Mouse (Mus musculus): ENCODE results near the gene Wnt9a. TPM values are rescaled to one million over a fixed set of nuclear protein-coding genes. Genes with fewer than 3 reads are reported as not detected.
"Not testable (repeated sequence)": the region's sequence is repeated elsewhere in the genome, so short reads cannot be mapped to it uniquely, and the experiment has no call there.

Wnt9a gene
- polyA plus RNA-seq, 1 experiment, result 1.8 TPM

GRCm38 (mm10) chr11:59366633-59367032 is 59.9 kb downstream of the Wnt9a start:
- H3K4me3 ChIP-seq (ENCODE audit: insufficient read depth, poor library complexity, severe bottlenecking), result no peak overlapping the region
- H3K27me3 ChIP-seq (ENCODE audit: control insufficient read depth, insufficient read depth, insufficient read length), result peaks cover 3% of the 10 kb centered on the region
- no peaks in the 10 kb centered on the region for H3K36me3 ChIP-seq (ENCODE audit: control insufficient read depth, insufficient read depth)
- no peak overlapping the region for H3ac ChIP-seq (ENCODE audit: control insufficient read depth, insufficient read length, low read depth)
- no peaks in the 10 kb centered on the region for H3K79me3 ChIP-seq (ENCODE audit: low read depth)
- H3K79me2 ChIP-seq (ENCODE audit: control insufficient read depth, insufficient read depth), result no peaks in the 10 kb centered on the region
- TF ChIP-seq MYOD1 (IDR thresholded peaks at IDR 0.05; ENCODE audit: control insufficient read depth, insufficient read length, low read depth) (no peak), USF1 (IDR thresholded peaks at IDR 0.05; ENCODE audit: low read depth) (no peak), MAX (IDR thresholded peaks at IDR 0.05) (no peak), MYOG (IDR thresholded peaks at IDR 0.05; ENCODE audit: control insufficient read depth, extremely low read depth, insufficient read length) (no peak), CEBPB (IDR thresholded peaks at IDR 0.05; ENCODE audit: low read depth) (no peak), CTCF (IDR thresholded peaks at IDR 0.05; ENCODE audit: control insufficient read depth, insufficient read depth, insufficient read length) (no peak), FOSL1 (IDR thresholded peaks at IDR 0.05; ENCODE audit: insufficient read depth, low read length, poor library complexity, severe bottlenecking) (no peak)

GRCm38 (mm10) chr11:59367955-59368354 is 61.2 kb downstream of the Wnt9a start:
- H3K79me2 ChIP-seq (ENCODE audit: control insufficient read depth, insufficient read depth); H3K79me3 ChIP-seq (ENCODE audit: low read depth); H3K36me3 ChIP-seq (ENCODE audit: control insufficient read depth, insufficient read depth); H3K4me3 ChIP-seq (ENCODE audit: insufficient read depth, poor library complexity, severe bottlenecking); H3ac ChIP-seq (ENCODE audit: control insufficient read depth, insufficient read length, low read depth): not testable (repeated sequence)
- H3K27me3 ChIP-seq (ENCODE audit: control insufficient read depth, insufficient read depth, insufficient read length), result peaks cover 14% of the 10 kb centered on the region

- H3ac ChIP-seq (ENCODE audit: control insufficient read depth, insufficient read length, low read depth), result no peak overlapping the region
- H3K79me2 ChIP-seq (ENCODE audit: control insufficient read depth, insufficient read depth), result no peaks in the 10 kb centered on the region
- H3K4me3 ChIP-seq (ENCODE audit: insufficient read depth, poor library complexity, severe bottlenecking), result no peak overlapping the region
- no peaks in the 10 kb centered on the region for H3K79me3 ChIP-seq (ENCODE audit: low read depth)
- H3K27me3 ChIP-seq (ENCODE audit: control insufficient read depth, insufficient read depth, insufficient read length), result peaks cover 14% of the 10 kb centered on the region
- no peak for TF ChIP-seq MYOG (IDR thresholded peaks at IDR 0.05; ENCODE audit: control insufficient read depth, extremely low read depth, insufficient read length)
- TF ChIP-seq MYOD1 (IDR thresholded peaks at IDR 0.05; ENCODE audit: control insufficient read depth, insufficient read length, low read depth), result peak; percentile 42
- no peaks in the 10 kb centered on the region for H3K36me3 ChIP-seq (ENCODE audit: control insufficient read depth, insufficient read depth)
Measured at GRCm38 (mm10) chr11:59369848-59370247, 63.1 kb downstream of the Wnt9a start.

- H3K4me3 ChIP-seq (ENCODE audit: insufficient read depth, poor library complexity, severe bottlenecking), result no peak within 1 kb of the TSS
- H3ac ChIP-seq (ENCODE audit: control insufficient read depth, insufficient read length, low read depth), result no peak within 1 kb of the TSS
- H3K79me3 ChIP-seq (ENCODE audit: low read depth), result no peaks in the 10 kb centered on the region
- no peaks in the 10 kb centered on the region for H3K36me3 ChIP-seq (ENCODE audit: control insufficient read depth, insufficient read depth)
- TF ChIP-seq CTCF (IDR thresholded peaks at IDR 0.05; ENCODE audit: control insufficient read depth, insufficient read depth, insufficient read length) (no peak), MAX (IDR thresholded peaks at IDR 0.05) (no peak), FOSL1 (IDR thresholded peaks at IDR 0.05; ENCODE audit: insufficient read depth, low read length, poor library complexity, severe bottlenecking) (no peak), MYOD1 (IDR thresholded peaks at IDR 0.05; ENCODE audit: control insufficient read depth, insufficient read length, low read depth) (no peak), USF1 (IDR thresholded peaks at IDR 0.05; ENCODE audit: low read depth) (no peak), MYOG (IDR thresholded peaks at IDR 0.05; ENCODE audit: control insufficient read depth, extremely low read depth, insufficient read length) (no peak), CEBPB (IDR thresholded peaks at IDR 0.05; ENCODE audit: low read depth) (no peak)
- peaks cover 14% of the 10 kb centered on the region for H3K27me3 ChIP-seq (ENCODE audit: control insufficient read depth, insufficient read depth, insufficient read length)
- H3K79me2 ChIP-seq (ENCODE audit: control insufficient read depth, insufficient read depth), result no peaks in the 10 kb centered on the region
Measured at GRCm38 (mm10) chr11:59375475-59375874, 68.7 kb downstream of the Wnt9a start, which contains the start of gene Prss38. TSS of gene Prss38 (minus strand) at chr11:59375657.

GRCm38 (mm10) chr11:59377999-59378398 is 71.3 kb downstream of the Wnt9a start:
- H3ac ChIP-seq (ENCODE audit: control insufficient read depth, insufficient read length, low read depth), result no peak overlapping the region
- H3K4me3 ChIP-seq (ENCODE audit: insufficient read depth, poor library complexity, severe bottlenecking), result no peak overlapping the region
- H3K79me2 ChIP-seq (ENCODE audit: control insufficient read depth, insufficient read depth), result no peaks in the 10 kb centered on the region
- H3K36me3 ChIP-seq (ENCODE audit: control insufficient read depth, insufficient read depth), result no peaks in the 10 kb centered on the region
- no peaks in the 10 kb centered on the region for H3K27me3 ChIP-seq (ENCODE audit: control insufficient read depth, insufficient read depth, insufficient read length)
- TF ChIP-seq MYOG (IDR thresholded peaks at IDR 0.05; ENCODE audit: control insufficient read depth, extremely low read depth, insufficient read length), result no peak
- TF ChIP-seq CEBPB (IDR thresholded peaks at IDR 0.05; ENCODE audit: low read depth), result no peak
- TF ChIP-seq CTCF (IDR thresholded peaks at IDR 0.05; ENCODE audit: control insufficient read depth, insufficient read depth, insufficient read length), result no peak
- TF ChIP-seq USF1 (IDR thresholded peaks at IDR 0.05; ENCODE audit: low read depth), result no peak
- no peak for TF ChIP-seq MYOD1 (IDR thresholded peaks at IDR 0.05; ENCODE audit: control insufficient read depth, insufficient read length, low read depth)
- TF ChIP-seq MAX (IDR thresholded peaks at IDR 0.05), result no peak
- no peak for TF ChIP-seq FOSL1 (IDR thresholded peaks at IDR 0.05; ENCODE audit: insufficient read depth, low read length, poor library complexity, severe bottlenecking)
- H3K79me3 ChIP-seq (ENCODE audit: low read depth), result no peaks in the 10 kb centered on the region

DNA sequence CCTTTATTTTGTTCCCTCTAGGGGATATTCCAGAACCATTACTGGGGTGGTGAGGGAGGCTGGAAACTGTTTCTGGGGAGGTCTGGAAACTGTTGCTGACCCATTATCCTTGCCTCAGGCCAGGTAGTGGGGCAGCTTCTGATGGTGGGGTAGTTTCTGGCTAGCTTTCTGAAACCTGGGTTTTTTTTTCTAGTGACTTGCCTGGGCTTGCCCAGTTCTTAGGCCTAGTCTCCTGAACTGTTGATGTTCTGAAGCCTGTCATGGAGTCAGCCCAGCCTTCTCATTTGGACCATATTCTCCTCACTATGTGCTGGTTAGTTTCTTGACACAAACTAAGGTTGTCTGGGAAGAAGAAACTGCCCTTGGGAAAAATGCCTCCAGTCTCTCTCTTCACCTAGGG is 72.8 kb downstream of the Wnt9a start:
- no peak overlapping the region for H3K4me3 ChIP-seq (ENCODE audit: insufficient read depth, poor library complexity, severe bottlenecking)
- no peaks in the 10 kb centered on the region for H3K27me3 ChIP-seq (ENCODE audit: control insufficient read depth, insufficient read depth, insufficient read length)
- no peaks in the 10 kb centered on the region for H3K79me3 ChIP-seq (ENCODE audit: low read depth)
- no peaks in the 10 kb centered on the region for H3K36me3 ChIP-seq (ENCODE audit: control insufficient read depth, insufficient read depth)
- H3ac ChIP-seq (ENCODE audit: control insufficient read depth, insufficient read length, low read depth), result no peak overlapping the region
- H3K79me2 ChIP-seq (ENCODE audit: control insufficient read depth, insufficient read depth), result no peaks in the 10 kb centered on the region
- TF ChIP-seq FOSL1 (IDR thresholded peaks at IDR 0.05; ENCODE audit: insufficient read depth, low read length, poor library complexity, severe bottlenecking) (no peak), MYOD1 (IDR thresholded peaks at IDR 0.05; ENCODE audit: control insufficient read depth, insufficient read length, low read depth) (no peak)

Small RNA genes within 50 kb of the gene (microRNA-seq; reads per million reads assigned to microRNA genes)
- gene Gm24756 (ENCODE audit: borderline microRNAs expressed), result not detected

Other genes starting within 250 kb of the Wnt9a start
- gene Obscn, start 170.5 kb upstream of the Wnt9a start, polyA plus RNA-seq (2012; fragmentation: generic; extraction: Trizol), result 0.02 TPM
- gene Iba57, start 143.2 kb upstream of the Wnt9a start, polyA plus RNA-seq (2012; fragmentation: generic; extraction: Trizol), result 3.5 TPM
- 0.02 TPM for gene Gjc2, start 123.7 kb upstream of the Wnt9a start, polyA plus RNA-seq (2012; fragmentation: generic; extraction: Trizol)
- gene Guk1, start 114.7 kb upstream of the Wnt9a start, polyA plus RNA-seq (2012; fragmentation: generic; extraction: Trizol), result 81.0 TPM
- 44.7 TPM for gene Mrpl55, start 104.4 kb upstream of the Wnt9a start, polyA plus RNA-seq (2012; fragmentation: generic; extraction: Trizol)
- 17.8 TPM for gene 2310033P09Rik, start 98.6 kb upstream of the Wnt9a start, polyA plus RNA-seq (2012; fragmentation: generic; extraction: Trizol)
- 636 TPM for gene Arf1, start 78.7 kb upstream of the Wnt9a start, polyA plus RNA-seq (2012; fragmentation: generic; extraction: Trizol)
- gene Wnt3a, start 16.2 kb upstream of the Wnt9a start, polyA plus RNA-seq (2012; fragmentation: generic; extraction: Trizol), result not detected
- not detected for gene Prss38, start 68.7 kb downstream of the Wnt9a start, polyA plus RNA-seq (2012; fragmentation: generic; extraction: Trizol)
- 5.1 TPM for gene Jmjd4, start 143.1 kb downstream of the Wnt9a start, polyA plus RNA-seq (2012; fragmentation: generic; extraction: Trizol)
- gene Snap47, start 144.3 kb downstream of the Wnt9a start, polyA plus RNA-seq (2012; fragmentation: generic; extraction: Trizol), result 54.3 TPM
- gene Zfp867, start 165.5 kb downstream of the Wnt9a start, polyA plus RNA-seq (2012; fragmentation: generic; extraction: Trizol), result 0.73 TPM
- gene Zkscan17, start 219.8 kb downstream of the Wnt9a start, polyA plus RNA-seq (2012; fragmentation: generic; extraction: Trizol), result 21.5 TPM
- 0.04 TPM for gene Nlrp3, start 234.6 kb downstream of the Wnt9a start, polyA plus RNA-seq (2012; fragmentation: generic; extraction: Trizol)

All from C2C12 (cell line).